Comparison of ENCODE assay signal across 17 mouse cellular contexts in the genomic region with DNA sequence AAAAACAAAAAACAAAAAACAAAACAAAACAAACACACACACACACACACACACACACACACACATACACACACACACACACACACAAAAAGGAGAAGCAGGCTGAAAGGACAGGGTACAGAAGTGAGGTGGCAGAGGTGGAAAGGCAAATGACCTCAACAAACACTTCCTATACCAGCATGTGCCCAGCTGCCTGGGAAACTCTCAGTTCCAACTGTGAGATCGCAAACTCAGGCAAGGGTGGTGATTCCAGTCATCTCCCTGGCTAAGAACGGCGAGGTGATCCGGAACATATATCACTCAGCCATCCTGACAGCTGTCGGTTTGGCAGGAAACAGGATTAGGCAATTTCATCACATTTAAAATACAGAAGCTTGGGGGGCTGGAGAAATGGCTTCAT.
"Had no signal": no experiment of that assay in that cellular context is flagged by ENCODE, and none has a peak within 500 bp of the region (broad histone marks: within the 10 kb centered on the region; RNA-seq: fewer than 3 reads in every experiment).

No protein-coding gene starts in this region.

- H3K4me3 ChIP-seq: left cerebral cortex, adult 2 months; liver, embryonic 13.5 days; megakaryocyte, embryonic 14.5 days; midbrain, embryonic 10.5 days; midbrain, embryonic 13.5 days; stomach, embryonic 15.5 days had no signal

- H3K9me3 ChIP-seq: liver, embryonic 13.5 days; megakaryocyte, embryonic 14.5 days; midbrain, embryonic 10.5 days; midbrain, embryonic 13.5 days; stomach, embryonic 15.5 days had no signal

- ATAC-seq: midbrain, embryonic 13.5 days; midbrain, embryonic 16.5 days had no signal

- DNase-seq: kidney, adult 2 months; kidney, postnatal 25 days; liver, embryonic 13.5 days; lung, adult 2 months; lung, postnatal 14 days; lung, postnatal 4 days; retina, postnatal 1 day; right cerebral cortex, postnatal 25 days; spleen, adult 18-20 months; thymus, postnatal 36 days had no signal

- H3K36me3 ChIP-seq: liver, embryonic 13.5 days; midbrain, embryonic 10.5 days; midbrain, embryonic 13.5 days; stomach, embryonic 15.5 days had no signal

- H3K4me1 ChIP-seq: liver, embryonic 13.5 days; midbrain, embryonic 10.5 days; midbrain, embryonic 13.5 days; stomach, embryonic 15.5 days had no signal

- H3K27ac ChIP-seq: kidney, postnatal 0 days; left cerebral cortex, adult 2 months; liver, embryonic 13.5 days; midbrain, embryonic 10.5 days; midbrain, embryonic 13.5 days; stomach, embryonic 15.5 days had no signal

- H3K27me3 ChIP-seq: liver, embryonic 13.5 days; megakaryocyte, embryonic 14.5 days; midbrain, embryonic 13.5 days; stomach, embryonic 15.5 days had no signal
